Mouse (Mus musculus) G1E-ER4 (cell line): ENCODE results near the gene Olfr524. TPM values are rescaled to one million over a fixed set of nuclear protein-coding genes. Genes with fewer than 3 reads are reported as not detected.

Experiments used
- GATA1 ChIP-seq: IDR thresholded peaks from one replicate; pipeline ENCODE4 v1.8.0; 2012; ENCODE audit warnings: low read length, inconsistent platforms
- polyA plus RNA-seq: library from polyadenylated mRNA; stranded (reverse); fragments of >175 nt; gene quantifications from 2 replicates; pipeline ENCODE4 v1.2.3, GENCODE M21; 2012

Olfr524 gene
- not detected in 2 replicates for polyA plus RNA-seq

- no peak for TF ChIP-seq GATA1
Observed at GRCm38 (mm10) chr7:140205864-140206263, at the start of gene Olfr524. Gene Olfr524, minus strand, starts transcription at chr7:140205964.

- TF ChIP-seq GATA1 = no peak
Observed at GRCm38 (mm10) chr7:140253780-140254299, 48.1 kb upstream of the Olfr524 start.

GRCm38 (mm10) chr7:140247216-140247615 is 41.5 kb upstream of the Olfr524 start, which contains the start of gene 5830411N06Rik:
Gene 5830411N06Rik, plus strand, starts transcription at chr7:140247284.
- no peak for TF ChIP-seq GATA1

- no peak for TF ChIP-seq GATA1
Observed at GRCm38 (mm10) chr7:140233696-140234095, 27.9 kb upstream of the Olfr524 start.

DNA sequence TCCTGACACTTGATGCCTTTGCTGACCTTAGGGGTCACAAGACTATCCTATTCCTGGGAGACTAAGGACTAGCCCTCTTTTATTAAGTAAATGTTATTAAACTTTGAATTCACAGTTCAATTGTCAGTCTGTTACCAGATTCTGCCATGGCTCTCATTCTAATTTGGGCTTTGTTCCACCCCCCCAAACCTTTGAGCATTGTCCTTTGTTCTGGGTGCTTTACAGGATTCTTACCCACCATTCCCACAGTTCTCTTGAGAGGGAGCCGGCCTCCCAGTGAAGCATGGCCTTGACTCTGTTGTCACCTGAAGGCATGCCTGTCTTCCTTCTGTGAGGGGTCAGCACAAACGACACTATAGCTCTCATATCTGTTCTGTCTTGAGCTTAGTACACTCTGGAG is 25.3 kb upstream of the Olfr524 start:
- no peak for TF ChIP-seq GATA1

GRCm38 (mm10) chr7:140228476-140228875 is 22.7 kb upstream of the Olfr524 start:
- no peak for TF ChIP-seq GATA1

- TF ChIP-seq GATA1 = no peak
Observed at GRCm38 (mm10) chr7:140224209-140224608, 18.4 kb upstream of the Olfr524 start.

GRCm38 (mm10) chr7:140220375-140220774 is 14.6 kb upstream of the Olfr524 start:
- no peak for TF ChIP-seq GATA1

DNA sequence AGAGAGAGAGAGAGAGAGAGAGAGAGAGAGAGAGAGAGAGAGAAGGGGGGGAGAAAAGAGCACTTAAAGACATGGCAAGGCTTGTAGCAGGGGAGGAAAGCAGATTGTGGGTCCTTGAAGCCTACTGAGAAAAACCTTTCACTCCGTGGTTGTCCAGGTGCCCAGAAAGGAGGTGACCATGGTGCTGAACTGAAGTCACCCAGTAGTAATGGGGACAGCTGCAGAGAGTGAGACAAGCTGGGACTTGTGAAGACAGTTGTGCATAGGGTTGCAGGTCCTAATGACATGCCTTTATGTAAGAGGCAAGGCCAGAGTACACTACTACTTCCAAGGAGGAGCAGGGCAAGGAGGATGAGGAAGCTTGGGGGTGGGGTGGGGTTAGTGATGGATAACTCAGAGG is 13.5 kb upstream of the Olfr524 start:
- TF ChIP-seq GATA1 = no peak

GRCm38 (mm10) chr7:140217967-140218366 is 12.2 kb upstream of the Olfr524 start, which contains the start of gene Cd163l1:
Gene Cd163l1, plus strand, starts transcription at chr7:140218267.
- no peak for TF ChIP-seq GATA1

- TF ChIP-seq GATA1 = no peak
Observed at GRCm38 (mm10) chr7:140213841-140214240, 8.1 kb upstream of the Olfr524 start.

DNA sequence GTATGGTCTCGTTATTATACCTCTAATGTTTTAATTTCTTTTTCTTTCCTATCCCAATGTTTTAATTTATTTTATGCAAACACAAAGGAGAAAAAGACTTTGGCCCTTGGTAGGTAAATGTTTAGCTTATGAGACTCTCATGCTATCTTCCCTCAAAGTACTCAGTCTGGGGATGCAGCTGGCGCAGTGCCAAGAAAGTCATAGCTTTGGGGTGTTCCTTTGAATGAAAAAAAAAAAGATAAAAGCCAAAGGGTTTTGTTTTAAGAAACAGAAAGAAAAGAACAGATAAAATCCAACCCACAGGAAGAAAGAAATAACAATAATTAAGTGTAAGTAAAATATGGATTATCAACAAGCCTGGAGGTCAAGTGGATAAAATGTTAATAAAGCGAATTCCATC is 2.9 kb upstream of the Olfr524 start:
- no peak for TF ChIP-seq GATA1

- TF ChIP-seq GATA1 = no peak
Observed at GRCm38 (mm10) chr7:140208153-140208552, 2.4 kb upstream of the Olfr524 start.

- TF ChIP-seq GATA1 = peak; percentile 13
Observed at GRCm38 (mm10) chr7:140206904-140207303, 1.1 kb upstream of the Olfr524 start.

- no peak for TF ChIP-seq GATA1
Observed at GRCm38 (mm10) chr7:140201090-140201489, 4.7 kb downstream of the Olfr524 start.

GRCm38 (mm10) chr7:140196002-140196401 is 9.8 kb downstream of the Olfr524 start:
- no peak for TF ChIP-seq GATA1

DNA sequence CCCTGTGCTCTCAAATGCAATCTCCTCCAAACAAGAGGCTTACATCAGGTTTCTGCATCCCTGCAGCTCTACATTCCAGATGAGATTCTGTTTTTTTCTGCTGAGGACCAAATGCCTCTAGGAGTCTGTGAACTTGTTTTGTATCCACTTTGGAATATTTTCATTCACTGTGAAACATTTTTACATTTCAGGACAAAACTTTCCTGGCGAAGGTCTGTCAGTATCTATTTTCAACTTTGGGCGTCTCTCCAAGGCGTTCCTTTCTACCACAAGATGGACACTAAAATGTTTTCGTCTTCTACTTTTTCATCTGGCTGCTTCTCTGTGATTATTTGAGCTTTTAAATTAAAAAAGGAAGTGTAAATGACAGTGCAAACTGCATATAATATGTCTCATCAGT is 11.7 kb downstream of the Olfr524 start:
- no peak for TF ChIP-seq GATA1

DNA sequence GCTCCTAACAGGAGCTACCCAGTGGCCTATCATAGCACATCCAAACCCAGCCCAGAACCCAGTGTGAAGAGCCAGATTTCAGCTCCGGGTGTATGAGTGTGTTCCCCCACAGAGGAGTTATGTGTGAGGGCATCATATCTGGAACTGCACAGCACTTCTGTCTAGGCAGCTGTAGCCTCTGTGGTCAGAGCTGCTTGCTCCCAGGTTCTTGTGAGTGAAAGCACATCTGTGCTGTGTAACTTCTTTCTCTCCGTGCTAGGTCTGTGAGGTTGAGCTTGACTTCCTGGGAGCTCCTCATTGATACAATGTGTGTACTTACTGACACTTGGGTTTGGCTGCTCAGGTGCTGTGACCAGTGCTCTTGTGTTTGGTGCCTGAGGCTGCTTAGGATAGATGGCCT is 12.9 kb downstream of the Olfr524 start:
- TF ChIP-seq GATA1 = no peak

GRCm38 (mm10) chr7:140192445-140192844 is 13.3 kb downstream of the Olfr524 start:
- TF ChIP-seq GATA1 = no peak
